ENCODE assay signal across 16 mouse cellular contexts in the genomic region with DNA sequence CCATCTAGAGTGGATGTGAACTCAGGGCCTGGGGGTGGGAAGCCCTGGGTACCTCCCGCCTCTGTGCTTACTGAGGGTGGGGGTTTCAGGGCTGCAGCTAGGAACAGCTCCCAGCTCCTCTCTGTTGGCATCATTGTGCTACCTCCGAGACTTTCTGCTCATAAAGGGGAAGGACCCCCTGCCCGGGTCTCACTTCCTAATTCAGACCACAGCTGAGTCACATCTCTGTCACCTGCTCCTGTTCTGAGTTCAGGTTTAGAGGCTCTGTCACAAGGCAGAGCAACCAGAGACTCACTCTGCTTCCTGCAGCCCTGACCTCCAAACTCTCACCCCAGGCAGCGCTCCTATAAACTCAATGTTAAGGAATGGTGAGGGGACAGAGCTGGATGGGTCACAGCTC. TPM values are rescaled to one million over a fixed set of nuclear protein-coding genes. Genes with fewer than 3 reads are reported as not detected.
"Had no signal": no experiment of that assay in that cellular context is flagged by ENCODE, and none has a peak within 500 bp of the region (broad histone marks: within the 10 kb centered on the region; RNA-seq: fewer than 3 reads in every experiment).

No protein-coding gene starts in this region.

- H3K36me3 ChIP-seq: midbrain, embryonic 10.5 days; midbrain, embryonic 12.5 days; neural tube, embryonic 12.5 days had no signal

- H3K9me3 ChIP-seq: midbrain, embryonic 10.5 days; midbrain, embryonic 12.5 days; neural tube, embryonic 12.5 days had no signal

- H3K9ac ChIP-seq: lung, embryonic 14.5 days; midbrain, embryonic 12.5 days; neural tube, embryonic 12.5 days had no signal

- DNase-seq: lung, adult 18-20 months; lung, embryonic 14.5 days; lung, postnatal 10 days; lung, postnatal 4 days; midbrain, embryonic 14.5 days; right cerebral cortex, postnatal 14 days; thymus, adult 18-20 months; thymus, postnatal 14 days; thymus, postnatal 36 days had no signal

- H3K4me1 ChIP-seq: neural tube, embryonic 12.5 days had no signal

- H3K27me3 ChIP-seq: midbrain, embryonic 12.5 days; neural tube, embryonic 12.5 days had no signal

- H3K27ac ChIP-seq: midbrain, embryonic 10.5 days; midbrain, embryonic 12.5 days; neural tube, embryonic 12.5 days had no signal

- H3K4me2 ChIP-seq: lung, embryonic 14.5 days; midbrain, embryonic 12.5 days; neural tube, embryonic 12.5 days had no signal

- H3K4me3 ChIP-seq: midbrain, embryonic 10.5 days; midbrain, embryonic 12.5 days; neural tube, embryonic 12.5 days had no signal

RNA-seq across cellular contexts. Expression of gene Plb1, which starts 53.8 kb away (rescaled TPM):
- total RNA-seq: megakaryocyte, adult 5-6 weeks; megakaryocyte-erythroid progenitor cell, adult 5-6 weeks; monocyte, adult 5-6 weeks had no signal
- polyA plus RNA-seq: midbrain, embryonic 14.5 days; neural tube, embryonic 12.5 days; neural tube, embryonic 14.5 days had no signal
